Mouse (Mus musculus) CH12.LX (cell line): ENCODE data around the gene Snx5. TPM values are rescaled to one million over a fixed set of nuclear protein-coding genes. Genes with fewer than 3 reads are reported as not detected.

Source experiments
- DNase-seq: peaks from one replicate; pipeline ENCODE4 v3.0.0-alpha.2; 2013; ENCODE audit errors: extremely low read depth
- H3K27ac ChIP-seq: 2 replicates; pipeline ENCODE4 v1.5.1; 2012; ENCODE audit warnings: low read depth, mild to moderate bottlenecking, control low read depth, moderate library complexity; ENCODE audit not compliant: insufficient read depth
- H3K27me3 ChIP-seq: replicated peaks from 2 replicates; pipeline ENCODE3; 2012; ENCODE audit warnings: inconsistent platforms
- H3K36me3 ChIP-seq, 2 experiments: replicated peaks in 1 of 2; 2 replicates each; pipeline versions ENCODE3 to v1.6.1; 2012; ENCODE audit warnings: inconsistent platforms in 1 of 2, low read length in 1 of 2, mild to moderate bottlenecking in 1 of 2, mixed read lengths in 1 of 2, moderate library complexity in 1 of 2; ENCODE audit not compliant: control insufficient read depth in 1 of 2, insufficient read depth in 1 of 2
- H3K4me1 ChIP-seq, 2 experiments: 2 replicates each; pipeline ENCODE4 v1.6.1; 2012; ENCODE audit warnings: inconsistent platforms in 1 of 2, moderate library complexity in 1 of 2; ENCODE audit not compliant: insufficient read depth in 2 of 2, control insufficient read depth in 1 of 2
- H3K4me2 ChIP-seq: 2 replicates; pipeline ENCODE4 v1.6.1; 2012; ENCODE audit warnings: low read depth, mild to moderate bottlenecking, control low read depth; ENCODE audit not compliant: poor library complexity, insufficient read depth, severe bottlenecking
- H3K4me3 ChIP-seq, 3 experiments: fragments of 150-350 bp in 1 of 3; sonication (generic) in 1 of 3; replicated peaks in 1 of 3; 2 replicates each; pipeline versions ENCODE3 to v1.5.1; 2011 to 2012; ENCODE audit warnings: low read depth in 2 of 3, low read length in 2 of 3, mild to moderate bottlenecking in 2 of 3, moderate library complexity in 2 of 3, control low read depth in 1 of 3, improper control_type of control experiment in 1 of 3, inconsistent platforms in 1 of 3, mixed read lengths in 1 of 3; ENCODE audit not compliant: poor library complexity in 1 of 3
- H3K79me2 ChIP-seq: replicated peaks from 2 replicates; pipeline ENCODE4 v1.6.1; 2012; ENCODE audit warnings: mild to moderate bottlenecking, moderate library complexity; ENCODE audit not compliant: control insufficient read depth, poor library complexity, insufficient read depth, severe bottlenecking; ENCODE audit errors: extremely low read depth
- H3K9ac ChIP-seq: 2 replicates; pipeline ENCODE4 v1.6.1; 2012; ENCODE audit warnings: low read depth, mild to moderate bottlenecking, control low read depth, moderate library complexity; ENCODE audit not compliant: insufficient read depth
- H3K9me3 ChIP-seq: replicated peaks from 2 replicates; pipeline ENCODE3; 2012; ENCODE audit warnings: low read length, inconsistent platforms, mixed read lengths
- BHLHE40 ChIP-seq: IDR thresholded peaks from 2 replicates; pipeline ENCODE4 v1.6.1; 2011; ENCODE audit warnings: mild to moderate bottlenecking, low read depth, low read length, improper control_type of control experiment
- CHD1 ChIP-seq: IDR thresholded peaks from 2 replicates; pipeline ENCODE4 v1.6.1; 2012; ENCODE audit warnings: low read depth, low read length, improper control_type of control experiment, inconsistent platforms
- ELF1 ChIP-seq: IDR thresholded peaks from 2 replicates; pipeline ENCODE4 v1.6.1; 2014; ENCODE audit warnings: low read depth, mild to moderate bottlenecking, inconsistent platforms, low read length, improper control_type of control experiment
- ETS1 ChIP-seq: conservative IDR thresholded peaks from 2 replicates; pipeline ENCODE4 v1.6.1; 2012; ENCODE audit warnings: low read depth, mild to moderate bottlenecking, inconsistent platforms, low read length, improper control_type of control experiment, moderate library complexity
- KAT2A ChIP-seq: IDR thresholded peaks from 2 replicates; pipeline ENCODE4 v1.6.1; 2012; ENCODE audit warnings: low read length, improper control_type of control experiment, inconsistent platforms; ENCODE audit not compliant: insufficient replicate concordance
- MAFK ChIP-seq: IDR thresholded peaks from 2 replicates; pipeline ENCODE4 v1.6.1; 2011; ENCODE audit warnings: low read length, improper control_type of control experiment; ENCODE audit not compliant: insufficient replicate concordance
- MAX ChIP-seq: IDR thresholded peaks from 2 replicates; pipeline ENCODE4 v1.6.1; 2011; ENCODE audit warnings: low read length, improper control_type of control experiment
- MEF2A ChIP-seq: IDR thresholded peaks from 2 replicates; pipeline ENCODE4 v1.6.1; 2014; ENCODE audit warnings: low read depth, mild to moderate bottlenecking, inconsistent platforms, low read length, improper control_type of control experiment, borderline replicate concordance
- MXI1 ChIP-seq: IDR thresholded peaks from 2 replicates; pipeline ENCODE4 v1.6.1; 2011; ENCODE audit warnings: mild to moderate bottlenecking, low read depth, low read length, improper control_type of control experiment
- PAX5 ChIP-seq: IDR thresholded peaks from 2 replicates; pipeline ENCODE4 v1.6.1; 2012; ENCODE audit warnings: low read length, inconsistent platforms, mixed read lengths
- POLR2A ChIP-seq: IDR thresholded peaks from 2 replicates; pipeline ENCODE4 v1.6.1; 2011; ENCODE audit warnings: low read depth, mild to moderate bottlenecking, improper control_type of control experiment, low read length
- POLR2AphosphoS2 ChIP-seq: IDR thresholded peaks from 2 replicates; pipeline ENCODE4 v1.6.1; 2011; ENCODE audit warnings: low read depth, low read length, improper control_type of control experiment
- SIN3A ChIP-seq: IDR thresholded peaks from 2 replicates; pipeline ENCODE4 v1.6.1; 2012; ENCODE audit warnings: low read length, improper control_type of control experiment, inconsistent platforms
- ZKSCAN1 ChIP-seq: IDR thresholded peaks from 2 replicates; pipeline ENCODE4 v1.6.1; 2012; ENCODE audit warnings: low read depth, inconsistent platforms, low read length, improper control_type of control experiment, borderline replicate concordance
- ZMIZ1 ChIP-seq: IDR thresholded peaks from 2 replicates; pipeline ENCODE4 v1.6.1; 2012; ENCODE audit warnings: low read depth, mild to moderate bottlenecking, inconsistent platforms, low read length, improper control_type of control experiment
- dilution Hi-C: fragments of 300-500 bp; cut with MboI; formaldehyde crosslinking; loops from 2 replicates; pipeline ENCODE4 v1.14.3; 2020; ENCODE audit warnings: low sequenced_read_pairs; ENCODE audit not compliant: extremely low pct_unique_long_range_greater_than_20kb, extremely low pct_ligation_motif_present
- in situ Hi-C: fragments of 300-500 bp; cut with MboI; formaldehyde crosslinking; loops from 3 replicates; pipeline ENCODE4 v1.14.3; 2019; ENCODE audit warnings: low sequenced_read_pairs, low pct_ligation_motif_present, low pct_unique_long_range_greater_than_20kb, mixed read lengths
- polyA plus RNA-seq: library from polyadenylated mRNA; unstranded; fragments of >175 nt; gene quantifications from 2 replicates; pipeline ENCODE4 v1.2.1, GENCODE M21; 2012; ENCODE audit warnings: low read depth; ENCODE audit not compliant: insufficient read length
- total RNA-seq, 2 experiments: library from RNA; depleted of rRNA; stranded (reverse); fragments of 300-350 nt in 1 of 2; fragments of >200 nt in 1 of 2; gene quantifications; 2 replicates each; pipeline ENCODE4 v1.2.3; 2012 to 2014

Gene Snx5
- total and polyA plus RNA-seq, 3 experiments = 380 to 1,220 (median 666) TPM

- peak overlapping the region; percentile 78 to 89 (median 83) for H3K4me3 ChIP-seq
Observed at GRCm38 (mm10) chr2:144269306-144269650, 1.4 kb downstream of the Snx5 start.

GRCm38 (mm10) chr2:144268446-144269305 lies 2.0 kb downstream of the Snx5 start:
- Histone ChIP-seq H3K27ac (no peak overlapping the region), H3K9ac (peak overlapping the region; percentile 97), H3K4me1 (peaks cover 5 to 28% of the 10 kb centered on the region in 2 experiments), H3K4me2 (peak overlapping the region; percentile 95), H3K9me3 (no peaks in the 10 kb centered on the region), H3K4me3 (peak overlapping the region; percentile 78 to 89 (median 83)), H3K79me2 (peaks cover 89% of the 10 kb centered on the region), H3K36me3 (peaks cover 11 to 47% of the 10 kb centered on the region in 2 experiments), H3K27me3 (no peaks in the 10 kb centered on the region)
- dilution Hi-C loops (no loop called here), in situ Hi-C loops (no loop called here)
- TF ChIP-seq ZMIZ1 (peak; percentile 17; the same call in 1 of the 2 replicates), ELF1 (no peak), POLR2AphosphoS2 (peak; percentile 80; the same call in 1 of the 2 replicates), MAFK (no peak), MEF2A (no peak), SIN3A (peak; percentile 69), KAT2A (no peak), ZKSCAN1 (no peak), CHD1 (peak; percentile 93), MXI1 (0 out of 2 replicates have a peak, but pooled peaks have one; percentile 37)
- DNase-seq = no peak

More at GRCm38 (mm10) chr2:144269306-144269650, 1.4 kb downstream of the Snx5 start:
- peaks cover 85% of the 10 kb centered on the region for H3K79me2 ChIP-seq
- H3K27me3 ChIP-seq = no peaks in the 10 kb centered on the region
- peak overlapping the region; percentile 95 for H3K4me2 ChIP-seq
- H3K4me1 ChIP-seq = peaks cover 4 to 30% of the 10 kb centered on the region in 2 experiments
- no peak for DNase-seq
- in situ Hi-C loops = no loop called here
- peak; percentile 30; the same call in 1 of the 2 replicates for TF ChIP-seq SIN3A
- TF ChIP-seq BHLHE40 = no peak
- TF ChIP-seq, all 38 proteins: peak for 1
- dilution Hi-C loops = no loop called here
- no peaks in the 10 kb centered on the region for H3K9me3 ChIP-seq
- peaks cover 9 to 48% of the 10 kb centered on the region in 2 experiments for H3K36me3 ChIP-seq
- peak overlapping the region; percentile 97 for H3K9ac ChIP-seq
- H3K27ac ChIP-seq = no peak overlapping the region

GRCm38 (mm10) chr2:144267731-144268015 lies 3.0 kb downstream of the Snx5 start:
- H3K4me1 ChIP-seq = peaks cover 3 to 28% of the 10 kb centered on the region in 2 experiments; a peak in 3 of 4 replicates
- dilution Hi-C loops (no loop called here), in situ Hi-C loops (no loop called here)
- TF ChIP-seq BHLHE40 (peak; percentile 78), KAT2A (no peak), MAX (0 out of 2 replicates have a peak, but pooled peaks have one; percentile 46), ETS1 (peak; percentile 55), PAX5 (no peak), MEF2A (peak; percentile 54; the same call in 1 of the 2 replicates), CHD1 (no peak), POLR2A (no peak)
- H3K9ac ChIP-seq = peak overlapping the region; percentile 97; the same call in 1 of the 2 replicates
- no peaks in the 10 kb centered on the region for H3K9me3 ChIP-seq
- H3K27me3 ChIP-seq = no peaks in the 10 kb centered on the region
- 0 out of 2 replicates have a peak overlapping the region, but pooled peaks have one; percentile 23 for H3K27ac ChIP-seq
- peak overlapping the region; percentile 38 to 83 (median 78) for H3K4me3 ChIP-seq
- H3K4me2 ChIP-seq = peak overlapping the region; percentile 95
- peaks cover 90% of the 10 kb centered on the region for H3K79me2 ChIP-seq
- DNase-seq = no peak
- peaks cover 16 to 56% of the 10 kb centered on the region in 2 experiments for H3K36me3 ChIP-seq
